Mouse (Mus musculus) liver, embryonic 14.5 days (tissue): Measurements from ENCODE around the gene Crip2. TPM values are rescaled to one million over a fixed set of nuclear protein-coding genes. Genes with fewer than 3 reads are reported as not detected.

Experiments used
- ATAC-seq: fragments of 200-750 bp; cut with Nextera tagmentation; 2 replicates; pipeline ENCODE4 v1.8.0; 2017; ENCODE audit warnings: moderate number of reproducible peaks, mild to moderate bottlenecking, moderate library complexity; ENCODE audit not compliant: insufficient read depth
- DNase-seq, 3 experiments: peaks; one replicate each; pipeline ENCODE4 v3.0.0-alpha.2; 2012 to 2013; ENCODE audit warnings: low read depth in 3 of 3, low spot score in 3 of 3
- H3K27ac ChIP-seq: fragments of 300-500 bp; sonication (generic); 2 replicates; pipeline ENCODE4 v1.5.1; 2014; ENCODE audit warnings: moderate library complexity, mild to moderate bottlenecking, control low read depth, inconsistent platforms
- H3K27me3 ChIP-seq: fragments of 300-500 bp; sonication (generic); 2 replicates; pipeline ENCODE4 v1.6.1; 2014; ENCODE audit warnings: mild to moderate bottlenecking, low read length, moderate library complexity; ENCODE audit not compliant: control insufficient read depth, insufficient read depth
- H3K36me3 ChIP-seq: fragments of 300-500 bp; sonication (generic); replicated peaks from 2 replicates; pipeline ENCODE4 v1.6.1; 2014; ENCODE audit warnings: low read depth; ENCODE audit not compliant: control insufficient read depth, insufficient read depth
- H3K4me1 ChIP-seq, 2 experiments: fragments of 200-500 bp in 1 of 2; fragments of 300-500 bp in 1 of 2; sonication (generic) in 1 of 2; replicated peaks; 2 replicates each; pipeline ENCODE4 v1.6.1; 2012 to 2014; ENCODE audit warnings: antibody characterized with exemption in 1 of 2, inconsistent platforms in 1 of 2, low read length in 1 of 2; ENCODE audit not compliant: control insufficient read depth in 2 of 2, insufficient read depth in 2 of 2
- H3K4me2 ChIP-seq: fragments of 300-500 bp; sonication (generic); 2 replicates; pipeline ENCODE4 v1.6.1; 2014; ENCODE audit warnings: low read depth, mild to moderate bottlenecking, control low read depth, moderate library complexity
- H3K4me3 ChIP-seq, 2 experiments: fragments of 200-500 bp in 1 of 2; fragments of 300-500 bp in 1 of 2; sonication (generic) in 1 of 2; 2 replicates each; pipeline ENCODE4 v1.5.1; 2012 to 2014; ENCODE audit warnings: low read depth in 2 of 2, low read length in 2 of 2, mild to moderate bottlenecking in 2 of 2, control low read depth in 1 of 2, inconsistent platforms in 1 of 2, moderate library complexity in 1 of 2; ENCODE audit not compliant: insufficient read depth in 1 of 2
- H3K9ac ChIP-seq: fragments of 300-500 bp; sonication (generic); replicated peaks from 2 replicates; pipeline ENCODE4 v1.6.1; 2014; ENCODE audit warnings: mild to moderate bottlenecking, control low read depth, moderate library complexity
- H3K9me3 ChIP-seq: fragments of 300-500 bp; sonication (generic); 2 replicates; pipeline ENCODE4 v1.6.1; 2016; ENCODE audit warnings: low read length, mixed read lengths; ENCODE audit not compliant: control insufficient read depth
- CTCF ChIP-seq: IDR thresholded peaks from 2 replicates; pipeline ENCODE4 v1.5.1; 2016; ENCODE audit warnings: antibody characterized with exemption, low read depth, control low read depth
- EP300 ChIP-seq: IDR thresholded peaks from 2 replicates; pipeline ENCODE4 v1.6.1; 2016; ENCODE audit warnings: antibody characterized with exemption, low read depth
- WGBS: fragments of 180-500 bp; shearing (Covaris S2); extraction: QIAGEN DNeasy Blood & Tissue Kit; methylation state at CpG from one replicate; pipeline ENCODE4 v1.1.7; 2014; ENCODE audit not compliant: insufficient replicate concordance; 5-methylcytosine and 5-hydroxymethylcytosine counted together
- polyA plus RNA-seq, 2 experiments: library from polyadenylated mRNA; depleted of rRNA in 1 of 2; stranded (reverse) in 1 of 2; unstranded in 1 of 2; fragments of >200 nt; fragmentation: Nextera tagmentation in 1 of 2; extraction: Ambion mirVana in 1 of 2; gene quantifications; 2 replicates each; pipeline versions ENCODE4 v1.2.1 to v1.2.3; 2012 to 2014

The Crip2 gene
- polyA plus RNA-seq, 2 experiments, result 29.3 to 35.0 TPM

DNA sequence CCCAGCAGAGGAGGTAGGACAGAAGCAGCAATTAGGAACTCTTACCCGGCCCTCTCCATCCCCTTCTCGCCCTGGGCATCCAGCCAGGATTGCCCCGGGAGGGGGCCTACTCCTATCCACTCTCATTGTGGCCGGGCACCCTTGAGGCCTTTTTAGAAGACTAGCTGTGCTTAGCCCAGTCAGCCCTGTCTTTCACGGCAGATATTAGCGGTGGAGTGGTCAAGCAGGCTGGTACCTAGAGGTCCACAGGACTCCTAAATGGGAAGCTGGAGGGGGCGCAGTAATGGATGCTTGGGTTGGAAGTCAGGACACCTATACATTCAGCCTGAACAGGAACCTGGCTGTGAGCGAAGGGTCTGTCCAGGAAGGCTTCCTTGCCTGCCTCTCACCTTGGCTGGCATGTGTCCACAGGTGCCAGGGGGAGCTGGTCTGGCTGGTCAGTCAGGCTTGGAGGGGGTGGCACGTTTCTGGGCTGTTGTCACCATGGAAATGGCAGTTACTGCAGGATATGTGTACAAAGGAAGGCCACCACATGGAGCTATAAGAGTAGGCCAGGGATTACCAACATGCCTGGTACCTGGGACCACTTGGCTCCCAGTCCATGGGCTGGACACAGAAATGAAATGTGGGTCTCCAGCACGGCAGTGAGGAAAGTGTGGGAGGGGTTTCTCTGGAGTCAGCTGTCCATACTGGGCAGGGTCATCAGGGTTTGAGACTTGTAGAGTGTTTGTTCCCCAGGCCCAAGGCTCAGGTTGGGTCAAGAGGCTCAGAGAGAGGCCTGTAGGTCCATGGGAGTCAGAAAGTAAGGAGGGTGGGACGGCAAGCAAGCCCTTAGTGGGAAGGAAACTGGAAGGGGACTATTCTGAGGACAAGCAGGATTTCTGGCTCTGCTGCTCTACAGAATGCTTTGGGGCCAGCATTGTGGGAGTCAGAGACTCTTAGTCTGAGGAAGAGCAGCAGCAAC lies 853 bp upstream of the Crip2 start:
- TF ChIP-seq EP300 (no peak), CTCF (no peak)
- Histone ChIP-seq H3K27me3 (peaks cover 24% of the 10 kb centered on the region), H3K27ac (no peak overlapping the region), H3K4me3 (peak overlapping the region in 1 of 2 experiments; percentile 65; a peak in 2 of 4 replicates), H3K4me1 (peaks cover 14 to 16% of the 10 kb centered on the region in 2 experiments), H3K4me2 (peak overlapping the region; percentile 94), H3K9me3 (no peaks in the 10 kb centered on the region), H3K9ac (no peak overlapping the region; the same call in 1 of the 2 replicates), H3K36me3 (peaks cover 12% of the 10 kb centered on the region)
- WGBS, result 53% methylated on average over 11 of the region's 11 CpGs
- ATAC-seq, result no peak
- DNase-seq, result no peak

DNA sequence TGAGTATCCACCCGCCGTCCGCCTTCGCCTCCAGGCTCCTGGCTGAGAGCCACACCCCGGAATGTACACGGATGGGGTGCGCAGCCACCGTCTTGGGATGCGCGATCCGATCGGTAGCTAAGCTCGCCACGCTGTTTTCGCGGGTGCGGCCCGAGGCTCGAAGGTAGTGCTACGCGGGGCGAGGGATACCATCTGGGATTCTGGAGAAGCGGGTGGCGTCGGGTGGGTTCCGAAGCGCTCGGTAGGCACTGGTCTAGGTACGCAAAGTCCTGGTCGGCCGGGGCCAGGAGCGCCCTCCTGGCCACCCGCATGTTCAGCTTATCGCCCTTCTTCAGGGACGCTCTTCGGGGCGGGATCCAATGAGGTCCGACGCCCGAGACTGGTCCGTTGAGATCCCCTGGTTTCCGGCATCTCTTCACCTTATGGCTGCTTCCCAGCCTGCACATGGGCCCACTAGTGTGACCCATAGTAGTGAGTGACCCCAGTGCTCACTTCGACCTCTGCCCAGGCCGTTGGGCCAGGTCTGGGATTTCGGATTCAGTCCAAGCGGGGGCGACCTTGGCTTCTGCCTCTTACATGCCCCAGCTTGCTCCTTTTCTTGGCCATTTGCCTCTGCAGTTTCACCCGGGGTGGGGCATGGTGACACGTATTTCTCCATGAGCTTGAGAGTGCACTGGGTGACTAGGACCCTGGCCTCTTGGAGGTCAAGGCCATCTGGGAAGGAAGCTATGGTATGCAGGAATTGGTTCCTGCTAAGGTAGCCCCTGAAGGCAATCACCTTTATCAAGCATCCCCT lies 778 bp downstream of the Crip2 start:
- DNase-seq, result peak in 2 of 3 experiments; percentile 52 to 59
- H3K4me1 ChIP-seq, result peaks cover 14 to 16% of the 10 kb centered on the region in 2 experiments
- H3K9me3 ChIP-seq, result no peaks in the 10 kb centered on the region
- peaks cover 10% of the 10 kb centered on the region for H3K36me3 ChIP-seq
- peak overlapping the region; percentile 94 for H3K4me2 ChIP-seq
- H3K27ac ChIP-seq, result no peak overlapping the region
- ATAC-seq, result peak; percentile 70
- 2% methylated on average over 49 of the region's 49 CpGs for WGBS
- TF ChIP-seq CTCF (no peak), EP300 (no peak)
- H3K27me3 ChIP-seq, result peaks cover 24% of the 10 kb centered on the region
- H3K4me3 ChIP-seq, result peak overlapping the region; percentile 57 to 65
- H3K9ac ChIP-seq, result peak overlapping the region; percentile 50

DNA sequence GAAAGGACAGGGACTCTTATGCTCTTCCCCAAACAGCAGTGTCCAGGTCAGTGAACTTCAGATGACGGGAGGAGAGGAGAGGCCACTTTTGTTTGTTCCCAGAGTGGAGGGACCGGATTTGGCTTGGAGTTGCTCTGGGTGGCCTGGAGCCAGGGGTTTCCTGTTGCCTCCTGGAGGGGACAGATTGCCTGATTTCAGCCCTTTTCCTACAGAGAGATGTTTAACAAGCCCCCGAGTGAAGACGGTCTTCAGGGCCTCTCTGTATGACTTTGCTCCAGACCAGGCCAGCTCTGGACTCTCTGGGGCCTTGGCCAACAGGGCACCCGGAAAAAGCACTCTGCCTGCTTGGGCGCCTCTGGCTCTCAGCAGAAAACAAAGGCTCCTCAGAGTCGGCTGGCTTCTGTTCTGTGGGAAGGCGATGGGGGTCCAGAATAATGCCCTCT lies 1.5 kb downstream of the Crip2 start:
- TF ChIP-seq CTCF (no peak), EP300 (no peak)
- Histone ChIP-seq H3K27me3 (peaks cover 26% of the 10 kb centered on the region), H3K9me3 (no peaks in the 10 kb centered on the region), H3K4me3 (peak overlapping the region; percentile 57 to 65), H3K9ac (no peak overlapping the region), H3K4me2 (peak overlapping the region; percentile 94), H3K4me1 (peaks cover 14 to 16% of the 10 kb centered on the region in 2 experiments), H3K36me3 (peaks cover 6% of the 10 kb centered on the region), H3K27ac (no peak overlapping the region)
- 22% methylated on average over 8 of the region's 8 CpGs for WGBS
- DNase-seq (no peak), ATAC-seq (no peak)

DNA sequence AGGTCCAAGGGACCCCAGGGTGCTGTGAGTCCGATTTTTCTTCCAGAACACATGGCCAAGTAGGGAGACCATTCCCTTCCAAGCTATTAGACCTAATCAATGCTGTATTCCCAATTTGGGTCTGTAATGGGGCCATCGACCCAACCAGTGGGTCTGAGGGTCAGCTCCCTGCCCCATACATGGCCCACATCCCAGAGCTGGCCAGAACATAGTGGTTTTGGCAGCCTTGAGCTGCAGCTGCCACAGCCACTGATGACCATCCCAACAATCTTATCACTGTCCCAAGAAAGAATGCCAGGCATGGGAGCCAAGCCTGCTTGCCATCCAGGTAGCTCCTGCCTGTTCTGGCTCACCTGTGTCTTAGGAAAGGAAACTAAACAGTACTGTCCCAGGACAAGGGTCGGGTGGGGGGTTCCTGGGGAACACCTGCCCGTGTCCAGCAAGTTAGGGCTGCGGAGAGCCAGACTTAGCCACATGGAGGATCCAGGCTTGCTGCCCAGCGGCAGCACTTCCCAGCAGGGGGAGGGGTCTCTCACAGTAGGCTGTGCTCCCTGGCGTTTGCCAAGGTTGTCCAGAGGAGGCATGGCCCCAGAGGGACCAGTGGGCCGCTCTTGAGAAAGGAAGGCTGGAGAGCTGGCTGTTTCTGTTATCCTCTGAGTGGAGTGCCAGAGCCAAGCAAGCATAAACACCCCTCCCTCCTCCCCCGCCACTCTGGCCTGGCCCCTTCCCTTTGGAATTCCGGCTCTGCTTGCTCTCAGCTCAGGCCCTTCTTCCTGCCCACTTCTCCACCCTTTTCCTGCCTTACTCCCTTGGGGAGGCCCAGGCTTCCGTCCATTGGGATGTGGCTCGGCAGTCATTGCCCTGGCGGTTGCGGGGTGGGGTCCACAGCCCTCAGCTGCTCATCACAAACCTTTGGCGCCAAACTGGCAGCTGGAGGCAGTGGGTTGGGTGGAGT lies 2.3 kb downstream of the Crip2 start:
- peaks cover 29% of the 10 kb centered on the region for H3K27me3 ChIP-seq
- WGBS, result 20% methylated on average over 15 of the region's 15 CpGs

More for the DNA sequence above, 2.3 kb downstream of the Crip2 start:
- no peak overlapping the region for H3K9ac ChIP-seq
- no peak for TF ChIP-seq EP300
- TF ChIP-seq CTCF, result no peak
- H3K9me3 ChIP-seq, result no peaks in the 10 kb centered on the region
- ATAC-seq, result no peak
- H3K4me2 ChIP-seq, result peak overlapping the region; percentile 94
- peaks cover 14 to 16% of the 10 kb centered on the region in 2 experiments for H3K4me1 ChIP-seq
- H3K27ac ChIP-seq, result no peak overlapping the region
- H3K4me3 ChIP-seq, result peak overlapping the region; percentile 57 to 65; a peak in 2 of 4 replicates
- no peak for DNase-seq
- no peaks in the 10 kb centered on the region; the same call in 1 of the 2 replicates for H3K36me3 ChIP-seq
